Mouse (Mus musculus) midbrain, embryonic 13.5 days (tissue): ENCODE results near the gene Pafah2. TPM values are rescaled to one million over a fixed set of nuclear protein-coding genes. Genes with fewer than 3 reads are reported as not detected.

Source experiments
- ATAC-seq: fragments of 200-750 bp; cut with Nextera tagmentation; 2 replicates; pipeline ENCODE4 v1.8.0; 2017; ENCODE audit warnings: mild to moderate bottlenecking, moderate TSS enrichment, moderate library complexity
- H3K27ac ChIP-seq: fragments of 300-500 bp; sonication (generic); 2 replicates; pipeline ENCODE4 v1.5.1; 2015; ENCODE audit warnings: inconsistent platforms, mild to moderate bottlenecking, moderate library complexity
- H3K27me3 ChIP-seq: fragments of 300-500 bp; sonication (generic); 2 replicates; pipeline ENCODE4 v1.6.1; 2015; ENCODE audit warnings: mild to moderate bottlenecking, inconsistent platforms
- H3K36me3 ChIP-seq: fragments of 300-500 bp; sonication (generic); 2 replicates; pipeline ENCODE4 v1.6.1; 2015; ENCODE audit warnings: mild to moderate bottlenecking, inconsistent platforms
- H3K4me1 ChIP-seq: fragments of 300-500 bp; sonication (generic); replicated peaks from 2 replicates; pipeline ENCODE4 v1.6.1; 2015; ENCODE audit warnings: inconsistent platforms
- H3K4me2 ChIP-seq: fragments of 300-500 bp; sonication (generic); replicated peaks from 2 replicates; pipeline ENCODE4 v1.6.1; 2015; ENCODE audit warnings: moderate library complexity, mild to moderate bottlenecking, inconsistent platforms
- H3K4me3 ChIP-seq: fragments of 300-500 bp; sonication (generic); replicated peaks from 2 replicates; pipeline ENCODE4 v1.5.1; 2015; ENCODE audit warnings: mild to moderate bottlenecking, inconsistent platforms
- H3K9ac ChIP-seq: fragments of 300-500 bp; sonication (generic); replicated peaks from 2 replicates; pipeline ENCODE4 v1.6.1; 2015; ENCODE audit warnings: mild to moderate bottlenecking, inconsistent platforms
- H3K9me3 ChIP-seq: fragments of 300-500 bp; sonication (generic); 2 replicates; pipeline ENCODE4 v1.6.1; 2016; ENCODE audit warnings: mild to moderate bottlenecking, inconsistent platforms
- WGBS: fragments of 180-500 bp; shearing (Covaris S2); methylation state at CpG from one replicate; pipeline ENCODE4 v1.1.7; 2015; 5-methylcytosine and 5-hydroxymethylcytosine counted together
- microRNA-seq: library from miRNA; unstranded; fragments of <30 nt; microRNA quantifications from one replicate; pipeline ENCODE4, GENCODE M21; 2016
- polyA plus RNA-seq: library from polyadenylated mRNA; unstranded; fragments of >200 nt; fragmentation: Nextera tagmentation; extraction: Ambion mirVana; gene quantifications from 2 replicates; pipeline ENCODE4 v1.2.1, GENCODE M21; 2015

Gene Pafah2
- polyA plus RNA-seq, 1 experiment from 2014 or later, result 6.4 TPM

- Histone ChIP-seq H3K27me3 (no peaks in the 10 kb centered on the region), H3K27ac (peak overlapping the region; percentile 99), H3K4me3 (peak overlapping the region; percentile 63), H3K4me1 (peaks cover 52% of the 10 kb centered on the region), H3K36me3 (peaks cover 18% of the 10 kb centered on the region), H3K4me2 (peak overlapping the region; percentile 85), H3K9me3 (no peaks in the 10 kb centered on the region), H3K9ac (peak overlapping the region; percentile 93)
- ATAC-seq, result peak; percentile 37
- WGBS, result under 1% methylated on average over 31 of the region's 31 CpGs
These were observed 71.5 kb downstream of the Pafah2 start for GRCm38 (mm10) chr4:134467435-134468214.

- Histone ChIP-seq H3K4me3 (peak within 1 kb of the TSS; percentile 63), H3K9ac (peak within 1 kb of the TSS; percentile 93), H3K27me3 (no peaks in the 10 kb centered on the region), H3K4me1 (peaks cover 58% of the 10 kb centered on the region), H3K27ac (peak within 1 kb of the TSS; percentile 99), H3K36me3 (peaks cover 24% of the 10 kb centered on the region), H3K4me2 (peak within 1 kb of the TSS; percentile 85), H3K9me3 (no peaks in the 10 kb centered on the region)
- WGBS, result 0% methylated on average over 31 of the region's 31 CpGs
- peak; percentile 94 for ATAC-seq
These were observed 72.1 kb downstream of the Pafah2 start, which contains the start of gene Stmn1 for GRCm38 (mm10) chr4:134468215-134468575. TSS of gene Stmn1 (plus strand) at chr4:134468320.

DNA sequence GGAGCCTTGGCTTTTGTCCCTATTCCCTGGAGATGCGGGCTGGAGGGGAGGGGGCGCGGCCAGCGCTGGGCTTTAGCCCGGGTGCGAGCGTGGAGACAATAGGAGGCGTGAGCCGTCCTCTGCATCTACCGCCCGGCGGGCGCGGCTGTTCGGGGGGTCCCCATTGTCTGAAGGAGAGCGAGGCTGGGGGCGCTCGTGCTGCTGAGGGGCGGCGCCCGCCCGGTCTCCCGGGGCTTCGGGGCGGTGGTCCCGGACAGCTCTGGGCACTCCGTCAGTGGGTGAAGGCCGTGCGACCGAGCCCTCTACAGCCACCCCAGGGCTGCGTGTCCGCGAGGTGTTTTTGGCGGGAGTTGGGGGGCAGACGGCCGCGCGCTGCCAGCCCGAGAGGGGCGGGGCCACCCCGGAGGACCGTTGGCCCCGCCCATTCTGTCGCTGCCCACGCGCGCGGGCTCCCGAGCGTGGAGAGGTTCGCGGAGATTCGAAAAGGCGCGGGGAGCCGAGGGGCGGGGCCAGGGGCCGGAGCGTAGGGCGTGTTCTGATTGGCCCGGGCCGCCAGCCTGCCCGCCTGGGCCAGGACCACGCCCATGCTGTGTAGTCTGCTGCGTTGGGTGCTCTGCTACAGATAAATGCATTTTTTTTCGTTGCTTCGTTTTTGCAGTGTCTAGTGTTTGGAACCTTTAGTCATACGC lies 72.6 kb downstream of the Pafah2 start:
- peaks cover 25% of the 10 kb centered on the region for H3K36me3 ChIP-seq
- peak overlapping the region; percentile 93 for H3K9ac ChIP-seq
- peak overlapping the region; percentile 99 for H3K27ac ChIP-seq
- no peaks in the 10 kb centered on the region for H3K27me3 ChIP-seq
- peaks cover 59% of the 10 kb centered on the region for H3K4me1 ChIP-seq
- H3K4me3 ChIP-seq, result peak overlapping the region; percentile 63
- peak; percentile 81 for ATAC-seq
- H3K4me2 ChIP-seq, result peak overlapping the region; percentile 85
- WGBS, result under 1% methylated on average over 64 of the region's 68 CpGs
- no peaks in the 10 kb centered on the region for H3K9me3 ChIP-seq

DNA sequence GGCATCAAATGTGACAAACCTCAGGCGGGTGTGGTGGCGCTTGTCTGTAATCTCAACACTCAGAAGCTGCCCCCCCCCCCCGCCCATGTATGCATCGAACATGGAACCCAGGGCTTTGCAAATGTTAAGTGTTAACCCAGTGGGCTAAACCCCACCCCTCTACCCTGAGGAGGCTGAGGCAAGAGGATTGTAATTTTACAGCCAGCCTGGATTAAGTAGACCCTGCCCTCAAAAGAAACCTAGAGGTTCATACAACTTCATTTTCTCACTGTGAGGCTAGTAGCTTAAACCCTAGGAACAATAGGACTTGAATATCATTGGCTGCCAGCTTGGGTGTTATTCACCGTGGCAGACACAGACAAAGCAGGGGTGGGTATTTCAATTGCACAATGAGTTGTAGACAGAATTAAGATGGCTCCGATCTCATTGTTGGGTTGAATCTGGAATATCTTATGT lies 73.2 kb downstream of the Pafah2 start:
- Histone ChIP-seq H3K4me2 (peak overlapping the region; percentile 85), H3K27me3 (no peaks in the 10 kb centered on the region), H3K4me1 (peaks cover 65% of the 10 kb centered on the region), H3K27ac (peak overlapping the region; percentile 99), H3K4me3 (peak overlapping the region; percentile 63), H3K9ac (peak overlapping the region; percentile 93), H3K9me3 (no peaks in the 10 kb centered on the region), H3K36me3 (peaks cover 31% of the 10 kb centered on the region)
- 4% methylated on average over 6 of the region's 6 CpGs for WGBS
- peak; percentile 36 for ATAC-seq

- 27% methylated on average over 3 of the region's 3 CpGs for WGBS
- peak overlapping the region; percentile 63 for H3K4me3 ChIP-seq
- peaks cover 38% of the 10 kb centered on the region for H3K36me3 ChIP-seq
- peak overlapping the region; percentile 93 for H3K9ac ChIP-seq
- no peaks in the 10 kb centered on the region for H3K27me3 ChIP-seq
- H3K9me3 ChIP-seq, result no peaks in the 10 kb centered on the region
- no peak for ATAC-seq
- peak overlapping the region; percentile 99 for H3K27ac ChIP-seq
- H3K4me1 ChIP-seq, result peaks cover 65% of the 10 kb centered on the region
- peak overlapping the region; percentile 85 for H3K4me2 ChIP-seq
These were observed 73.9 kb downstream of the Pafah2 start for GRCm38 (mm10) chr4:134469985-134470384.

DNA sequence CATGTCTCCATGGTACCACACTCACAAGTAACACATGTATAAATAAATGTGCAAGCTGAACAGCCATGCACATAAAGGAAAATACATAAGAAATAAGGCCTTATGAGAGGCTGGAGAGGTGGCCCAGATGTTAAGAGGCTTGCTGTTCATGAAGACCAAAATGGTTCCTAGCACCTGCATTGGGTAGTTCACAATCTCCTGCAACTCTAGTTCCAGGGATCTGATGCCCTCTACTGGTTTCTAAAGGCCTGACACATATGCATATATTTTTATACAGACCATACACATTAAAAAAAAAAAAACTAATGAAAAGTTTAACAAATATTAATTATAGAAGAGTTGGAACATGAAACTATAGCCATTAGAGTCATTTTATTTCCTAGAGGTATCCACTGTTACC lies 75.3 kb downstream of the Pafah2 start:
- Histone ChIP-seq H3K4me3 (peak overlapping the region; percentile 63), H3K27me3 (no peaks in the 10 kb centered on the region), H3K4me1 (peaks cover 52% of the 10 kb centered on the region)

GRCm38 (mm10) chr4:134473764-134474163 lies 77.6 kb downstream of the Pafah2 start:
- Histone ChIP-seq H3K4me1 (peaks cover 51% of the 10 kb centered on the region), H3K4me2 (peak overlapping the region; percentile 2), H3K9ac (peak overlapping the region; percentile 42; the same call in 1 of the 2 replicates), H3K4me3 (no peak overlapping the region), H3K27me3 (no peaks in the 10 kb centered on the region), H3K9me3 (no peaks in the 10 kb centered on the region), H3K36me3 (peaks cover 63% of the 10 kb centered on the region), H3K27ac (peak overlapping the region; percentile 76)
- ATAC-seq, result no peak
- WGBS, result 62% methylated on average over 4 of the region's 4 CpGs

More for the DNA sequence above, 75.3 kb downstream of the Pafah2 start:
- H3K9me3 ChIP-seq, result no peaks in the 10 kb centered on the region
- H3K27ac ChIP-seq, result peak overlapping the region; percentile 82
- ATAC-seq, result no peak
- peak overlapping the region; percentile 85 for H3K4me2 ChIP-seq
- peak overlapping the region; percentile 93 for H3K9ac ChIP-seq
- H3K36me3 ChIP-seq, result peaks cover 52% of the 10 kb centered on the region

DNA sequence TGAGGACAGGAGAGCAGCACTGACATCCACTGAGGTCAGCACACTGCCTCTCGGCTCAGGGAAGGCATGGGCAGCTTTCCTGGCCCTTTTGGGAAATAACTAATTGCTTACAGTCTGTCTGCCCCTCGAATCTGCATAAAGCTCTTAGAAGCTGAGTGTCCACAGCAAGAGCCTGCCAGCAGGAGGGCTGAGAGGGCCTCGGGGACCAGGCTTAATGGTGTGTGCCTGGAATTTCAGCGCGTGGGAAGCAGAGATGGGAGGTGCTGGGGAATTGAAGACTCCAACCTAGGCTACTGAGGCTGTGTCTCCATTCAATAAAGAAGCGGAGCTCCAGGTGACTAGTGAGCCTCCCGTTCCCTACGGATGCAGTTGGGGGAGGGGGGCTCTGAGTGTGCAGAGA lies 78.1 kb downstream of the Pafah2 start:
- H3K4me3 ChIP-seq, result 0 out of 2 replicates have a peak overlapping the region, but pooled peaks have one; percentile 2
- peak overlapping the region; percentile 76 for H3K27ac ChIP-seq

DNA sequence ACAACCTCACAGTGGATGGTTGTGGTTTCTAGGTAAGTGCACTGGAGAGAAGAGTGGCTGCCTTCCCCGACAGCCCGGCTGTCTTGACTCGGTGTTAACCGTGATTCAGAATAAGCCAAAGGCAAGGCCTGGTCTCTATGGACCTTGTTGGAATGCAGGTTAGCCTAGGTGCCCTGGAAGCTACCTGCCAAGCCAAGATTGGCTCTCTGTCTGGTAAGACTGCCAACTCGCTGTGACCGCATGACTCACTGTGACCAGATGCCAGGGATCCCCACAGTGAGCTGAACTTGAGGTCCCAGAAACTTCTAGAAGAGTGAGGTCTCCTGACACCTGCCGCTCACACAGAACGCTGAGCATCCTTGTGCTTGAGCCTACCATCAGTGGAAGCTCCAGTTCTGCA lies 80.8 kb downstream of the Pafah2 start:
- Histone ChIP-seq H3K4me2 (no peak overlapping the region), H3K27me3 (no peaks in the 10 kb centered on the region), H3K9ac (no peak overlapping the region), H3K9me3 (no peaks in the 10 kb centered on the region), H3K36me3 (peaks cover 52% of the 10 kb centered on the region), H3K4me3 (no peak overlapping the region), H3K27ac (peak overlapping the region; percentile 69), H3K4me1 (peaks cover 44% of the 10 kb centered on the region)
- 93% methylated on average over 8 of the region's 8 CpGs for WGBS
- no peak for ATAC-seq

More for the DNA sequence above, 78.1 kb downstream of the Pafah2 start:
- Histone ChIP-seq H3K4me1 (peaks cover 55% of the 10 kb centered on the region), H3K36me3 (peaks cover 63% of the 10 kb centered on the region), H3K9me3 (no peaks in the 10 kb centered on the region), H3K27me3 (no peaks in the 10 kb centered on the region), H3K9ac (peak overlapping the region; percentile 42), H3K4me2 (peak overlapping the region; percentile 2)
- ATAC-seq, result no peak
- 33% methylated on average over 8 of the region's 8 CpGs for WGBS

Small RNA genes within 50 kb of the gene (microRNA-seq; reads per million reads assigned to microRNA genes)
- 2.3 reads per million, percentile 5 among the genes with 10 or more reads in this experiment for gene Gm23634

Other genes starting within 250 kb of the Pafah2 start
- gene Cep85, start 209.2 kb upstream of the Pafah2 start, polyA plus RNA-seq, result 19.9 and 22.4 TPM in 2 replicates
- not detected in 2 replicates for gene Gm7534, start 193.3 kb upstream of the Pafah2 start, polyA plus RNA-seq
- gene Catsper4, start 168.9 kb upstream of the Pafah2 start, polyA plus RNA-seq, result not detected in 2 replicates
- gene Cnksr1, start 157.9 kb upstream of the Pafah2 start, polyA plus RNA-seq, result 0.15 and 0.20 TPM in 2 replicates
- 0.17 and 0.62 TPM in 2 replicates for gene E130218I03Rik, start 152.7 kb upstream of the Pafah2 start, polyA plus RNA-seq
- 14.9 and 15.6 TPM in 2 replicates for gene Zfp593, start 150.7 kb upstream of the Pafah2 start, polyA plus RNA-seq
- not detected in 2 replicates for gene Gm30191, start 149.4 kb upstream of the Pafah2 start, polyA plus RNA-seq
- gene Grrp1, start 142.2 kb upstream of the Pafah2 start, polyA plus RNA-seq, result 6.2 and 8.1 TPM in 2 replicates
- gene Pdik1l, start 108.4 kb upstream of the Pafah2 start, polyA plus RNA-seq, result 42.3 and 44.0 TPM in 2 replicates
- gene Trim63, start 81.2 kb upstream of the Pafah2 start, polyA plus RNA-seq, result 0.11 and 0.21 TPM in 2 replicates
- 0.05 and 0.12 TPM in 2 replicates for gene Slc30a2, start 53.1 kb upstream of the Pafah2 start, polyA plus RNA-seq
- 0.16 and 0.40 TPM in 2 replicates for gene Extl1, start 12.5 kb upstream of the Pafah2 start, polyA plus RNA-seq
- gene Stmn1, start 72.0 kb downstream of the Pafah2 start, polyA plus RNA-seq, result 7,568 and 8,132 TPM in 2 replicates
- 10.8 and 12.8 TPM in 2 replicates for gene Paqr7, start 100.4 kb downstream of the Pafah2 start, polyA plus RNA-seq
- gene Aunip, start 114.7 kb downstream of the Pafah2 start, polyA plus RNA-seq, result 3.9 and 4.4 TPM in 2 replicates
- 149 and 155 TPM in 2 replicates for gene Mtfr1l, start 139.1 kb downstream of the Pafah2 start, polyA plus RNA-seq
- gene Selenon, start 155.8 kb downstream of the Pafah2 start, polyA plus RNA-seq, result 11.1 and 11.5 TPM in 2 replicates